Mouse (Mus musculus) brain, embryonic 14.5 days (tissue): Measurements from ENCODE around the gene Abcc1. TPM values are rescaled to one million over a fixed set of nuclear protein-coding genes. Genes with fewer than 3 reads are reported as not detected.

Source experiments
- DNase-seq: peaks from one replicate; pipeline ENCODE4 v3.0.0-alpha.2; 2011; ENCODE audit warnings: low read depth
- CTCF ChIP-seq: fragments of 200-500 bp; IDR thresholded peaks from 2 replicates; pipeline ENCODE4 v1.5.1; 2012; ENCODE audit warnings: inconsistent platforms, mild to moderate bottlenecking, moderate library complexity, borderline replicate concordance; ENCODE audit not compliant: insufficient read depth, insufficient read length; ENCODE audit errors: extremely low read depth
- POLR2A ChIP-seq: fragments of 200-500 bp; IDR thresholded peaks from 2 replicates; pipeline ENCODE4 v1.6.1; 2012; ENCODE audit warnings: mild to moderate bottlenecking, inconsistent platforms, borderline replicate concordance; ENCODE audit not compliant: poor library complexity, insufficient read depth, insufficient read length, severe bottlenecking; ENCODE audit errors: extremely low read depth
- polyA plus RNA-seq: library from polyadenylated mRNA; depleted of rRNA; stranded (reverse); fragments of >200 nt; gene quantifications from 2 replicates; pipeline ENCODE4 v1.2.3, GENCODE M21; 2012

Abcc1 gene
- polyA plus RNA-seq, 1 experiment: 12.4 TPM

DNA sequence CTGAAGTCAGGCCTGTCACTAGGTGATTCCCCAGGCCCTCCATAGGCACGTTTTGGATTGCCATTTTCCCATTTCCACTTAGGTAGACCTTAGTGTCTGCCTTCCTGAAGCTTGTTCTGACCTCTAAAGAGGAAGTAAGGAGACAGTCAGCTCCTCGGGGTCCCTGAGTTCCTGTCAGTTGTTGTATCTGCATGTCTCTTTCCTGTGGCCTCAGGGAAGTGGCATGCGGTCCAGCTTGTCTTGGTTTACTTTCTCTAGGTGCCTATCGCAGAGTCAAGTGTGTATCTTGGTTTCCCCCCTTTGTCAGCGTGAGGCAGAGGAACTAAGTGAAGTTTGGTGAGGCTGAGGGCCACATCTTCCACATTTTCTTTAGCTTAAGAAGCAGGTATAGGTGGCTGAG, 17.3 kb downstream of the Abcc1 start:
- TF ChIP-seq CTCF: no peak
- no peak for TF ChIP-seq POLR2A
- DNase-seq: no peak

DNA sequence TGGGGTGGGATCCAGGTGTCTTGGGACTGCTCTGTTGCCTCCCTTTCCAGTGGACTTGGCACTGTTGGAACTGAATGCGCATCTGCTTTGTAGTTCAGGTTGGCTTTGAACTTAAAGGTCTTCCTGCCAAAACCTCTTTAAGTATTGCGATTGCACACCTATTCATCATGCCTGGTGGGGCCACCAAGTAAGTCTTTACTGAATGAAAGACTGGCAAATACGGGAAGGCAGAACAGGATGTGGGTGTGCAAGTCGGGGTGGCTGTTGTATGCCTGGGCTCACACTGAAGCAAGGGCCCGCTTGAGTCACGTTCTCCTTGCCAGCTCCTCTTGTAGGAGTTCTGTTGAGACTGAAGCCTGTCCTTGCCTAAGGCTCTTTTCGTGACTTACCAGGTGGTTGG, 18.5 kb downstream of the Abcc1 start:
- DNase-seq: no peak
- TF ChIP-seq POLR2A (no peak), CTCF (no peak)

DNA sequence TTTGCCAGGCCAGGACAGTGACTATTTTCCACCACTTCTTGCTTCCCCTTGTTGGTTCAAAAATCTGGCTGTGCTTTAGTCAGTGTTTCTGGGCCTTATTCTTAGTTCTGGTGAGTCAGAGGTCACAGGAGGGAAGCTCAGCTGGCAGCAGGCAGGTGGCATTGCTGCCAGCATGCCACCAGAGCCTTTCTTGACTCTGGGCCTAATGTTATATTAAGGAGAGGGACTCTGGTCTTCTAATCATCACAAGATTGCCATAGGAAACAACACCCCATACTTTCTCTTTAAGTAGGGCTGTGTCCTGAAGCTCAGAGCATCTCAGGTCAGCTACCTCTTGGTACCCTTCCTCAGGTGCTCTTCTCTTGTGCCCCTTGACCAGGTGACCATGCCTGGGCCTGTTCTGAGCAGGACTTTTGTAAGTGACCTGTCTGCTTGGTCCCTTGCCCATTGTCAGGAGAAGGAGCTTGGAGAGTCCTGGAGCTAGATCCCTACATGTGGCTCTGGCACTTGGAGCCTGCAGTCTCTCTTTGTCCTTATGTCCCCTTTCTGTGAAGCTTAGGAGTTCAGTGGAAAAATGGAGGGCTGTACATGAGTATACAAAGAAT, 19.8 kb downstream of the Abcc1 start:
- no peak for TF ChIP-seq CTCF
- TF ChIP-seq POLR2A: no peak
- no peak for DNase-seq

DNA sequence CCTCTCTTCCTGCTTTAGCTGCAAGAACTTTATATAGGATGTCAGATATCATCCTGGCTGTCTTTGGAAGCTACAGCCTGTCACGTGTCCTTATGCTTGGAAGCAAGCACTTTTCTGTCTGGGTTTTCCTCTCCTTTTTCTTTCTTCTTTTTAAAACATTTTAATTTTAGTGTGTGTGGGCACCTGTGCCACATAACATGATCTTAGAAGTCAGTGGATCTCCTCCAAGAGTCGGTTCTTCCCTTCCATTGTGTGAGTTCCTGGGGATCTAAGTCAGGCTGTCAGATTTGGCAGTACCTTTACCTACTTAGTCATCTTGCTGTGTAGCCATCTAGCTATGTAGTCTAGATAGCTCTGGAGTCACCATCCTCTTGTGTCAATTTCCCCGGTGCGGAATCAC, 37.9 kb downstream of the Abcc1 start:
- no peak for TF ChIP-seq POLR2A
- TF ChIP-seq CTCF: no peak
- no peak for DNase-seq

DNA sequence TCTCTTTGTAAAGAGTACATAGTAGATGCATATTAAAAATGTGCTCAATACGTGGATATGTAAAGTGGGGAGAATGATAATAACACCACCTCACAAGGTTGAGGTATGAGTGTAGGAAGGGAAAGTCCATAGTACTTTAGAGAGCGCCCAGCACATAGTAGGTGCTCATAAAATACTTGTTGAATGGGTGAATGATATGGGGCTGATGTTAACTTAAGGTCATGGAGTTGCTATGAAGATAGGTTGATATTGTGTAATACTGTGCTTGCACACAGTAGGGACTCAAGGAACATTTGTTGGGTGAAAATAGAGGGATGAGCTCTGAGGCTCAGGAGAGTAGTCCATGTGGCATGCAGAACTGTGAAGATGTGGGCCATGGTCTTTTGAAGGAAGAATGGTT, 42.1 kb downstream of the Abcc1 start:
- TF ChIP-seq POLR2A: no peak
- no peak for TF ChIP-seq CTCF
- no peak for DNase-seq

DNA sequence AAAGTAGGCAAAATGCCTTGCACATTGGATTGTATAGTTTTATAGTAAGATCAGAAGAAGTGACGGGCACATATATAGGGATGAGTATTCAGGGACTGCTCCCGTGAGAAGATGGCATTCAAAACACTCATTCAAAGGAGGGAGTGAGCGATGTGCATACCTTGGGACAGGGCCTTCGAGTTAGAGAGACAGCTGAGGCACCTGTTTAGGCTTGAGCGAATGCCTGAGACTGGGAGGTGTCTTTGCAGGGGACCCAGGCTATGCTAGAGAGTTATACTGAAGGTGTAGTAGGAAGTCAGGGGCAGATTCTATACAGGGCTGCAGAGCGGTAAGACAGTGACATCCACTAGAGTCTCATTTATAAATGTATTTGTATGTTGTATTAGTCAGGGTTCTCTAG, 44.3 kb downstream of the Abcc1 start:
- TF ChIP-seq POLR2A (no peak), CTCF (no peak)
- no peak for DNase-seq

DNA sequence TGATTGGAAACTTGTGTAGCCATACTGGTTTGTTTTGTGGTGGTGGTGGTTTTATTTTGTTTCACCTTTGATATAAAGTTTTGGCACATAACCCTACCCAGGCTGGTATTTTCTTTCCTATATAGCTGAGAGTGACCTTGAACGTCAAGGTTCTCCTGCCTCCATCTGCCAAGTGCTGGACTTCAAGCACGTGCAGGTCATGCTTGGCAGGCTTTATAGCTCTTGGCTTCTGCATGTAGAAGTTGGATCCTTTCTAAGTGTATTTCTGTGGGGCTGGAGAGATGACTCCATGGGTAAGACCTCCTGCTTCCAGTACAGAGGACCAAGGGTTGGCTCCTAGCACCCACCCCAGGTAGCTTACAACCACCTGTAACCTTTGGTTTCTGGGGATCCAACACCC, 47.8 kb downstream of the Abcc1 start:
- DNase-seq: no peak
- TF ChIP-seq CTCF (no peak), POLR2A (no peak)

DNA sequence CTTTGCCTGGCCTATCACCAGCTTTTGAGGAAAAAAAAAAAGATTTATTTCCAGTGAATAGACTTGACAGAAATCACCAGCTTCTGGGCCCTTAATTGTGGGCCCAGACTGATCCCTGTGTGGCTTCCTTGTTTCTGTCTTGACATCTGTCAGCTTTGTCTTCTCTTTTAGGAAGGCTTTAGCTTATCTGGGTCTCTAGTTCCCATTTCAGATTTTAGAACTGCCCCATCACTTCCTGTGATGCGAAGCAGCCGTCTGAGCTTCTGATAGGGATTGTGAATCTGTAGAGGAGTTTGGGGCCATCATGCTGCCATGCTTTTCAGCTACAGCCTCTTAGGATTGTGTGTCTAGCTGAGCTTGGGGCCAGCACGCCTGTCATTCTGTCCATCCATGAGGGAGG, 48.4 kb downstream of the Abcc1 start:
- DNase-seq: no peak

DNA sequence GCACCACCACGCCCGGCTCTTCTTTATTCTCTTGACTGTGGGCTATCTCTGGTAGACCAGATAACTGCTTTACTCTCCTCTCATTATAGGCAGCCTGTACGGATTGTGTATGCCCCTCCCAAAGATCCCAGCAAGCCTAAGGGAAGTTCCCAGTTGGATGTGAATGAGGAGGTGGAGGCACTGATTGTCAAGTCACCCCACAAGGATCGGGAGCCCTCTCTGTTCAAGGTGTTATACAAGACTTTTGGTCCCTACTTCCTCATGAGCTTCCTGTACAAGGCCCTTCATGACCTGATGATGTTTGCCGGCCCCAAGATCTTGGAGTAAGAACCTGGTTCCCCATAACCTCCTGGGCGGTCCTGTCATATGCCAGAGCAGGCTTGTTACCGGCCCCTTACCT, 49.3 kb downstream of the Abcc1 start:
- DNase-seq: no peak
- no peak for TF ChIP-seq POLR2A
- no peak for TF ChIP-seq CTCF

More for the DNA sequence above, 48.4 kb downstream of the Abcc1 start:
- TF ChIP-seq POLR2A: no peak

DNA sequence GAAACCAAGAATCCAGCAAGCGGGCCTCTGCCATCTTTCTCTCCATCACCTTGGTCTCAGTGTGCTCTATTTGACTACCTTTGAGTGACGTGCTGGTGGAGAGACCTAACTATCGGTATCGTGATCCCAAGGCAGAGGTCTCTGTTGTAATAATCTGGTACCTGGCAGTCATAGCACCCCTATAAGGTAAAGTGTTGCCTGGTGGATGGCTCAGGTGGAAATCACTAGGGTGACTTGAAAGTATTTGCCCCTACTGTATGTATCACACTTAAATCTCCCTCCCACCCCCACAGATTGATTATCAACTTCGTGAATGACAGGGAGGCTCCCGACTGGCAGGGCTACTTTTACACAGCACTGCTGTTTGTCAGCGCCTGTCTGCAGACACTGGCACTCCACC, 49.8 kb downstream of the Abcc1 start:
- TF ChIP-seq CTCF (no peak), POLR2A (no peak)
- no peak for DNase-seq

DNA sequence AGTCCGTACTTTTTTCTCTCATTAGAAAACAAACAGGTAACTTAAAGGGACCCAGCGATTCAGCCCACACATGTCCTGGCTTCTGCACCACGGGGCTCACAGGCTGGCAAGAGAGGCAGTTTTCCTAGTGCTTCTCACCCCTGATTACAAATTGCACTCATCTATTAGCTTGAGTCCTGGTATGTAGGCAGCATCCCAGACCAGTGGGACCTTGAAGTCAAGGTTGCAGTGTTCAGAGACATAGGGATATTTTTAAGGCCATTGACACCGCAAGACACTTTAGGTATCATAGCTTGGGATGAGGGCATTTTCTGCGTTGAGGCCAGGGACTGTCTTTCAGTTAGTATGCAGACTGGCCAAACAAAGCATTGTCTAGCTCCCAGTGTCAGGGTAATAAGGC, 51.2 kb downstream of the Abcc1 start:
- DNase-seq: no peak
- TF ChIP-seq CTCF: no peak
- TF ChIP-seq POLR2A: no peak

DNA sequence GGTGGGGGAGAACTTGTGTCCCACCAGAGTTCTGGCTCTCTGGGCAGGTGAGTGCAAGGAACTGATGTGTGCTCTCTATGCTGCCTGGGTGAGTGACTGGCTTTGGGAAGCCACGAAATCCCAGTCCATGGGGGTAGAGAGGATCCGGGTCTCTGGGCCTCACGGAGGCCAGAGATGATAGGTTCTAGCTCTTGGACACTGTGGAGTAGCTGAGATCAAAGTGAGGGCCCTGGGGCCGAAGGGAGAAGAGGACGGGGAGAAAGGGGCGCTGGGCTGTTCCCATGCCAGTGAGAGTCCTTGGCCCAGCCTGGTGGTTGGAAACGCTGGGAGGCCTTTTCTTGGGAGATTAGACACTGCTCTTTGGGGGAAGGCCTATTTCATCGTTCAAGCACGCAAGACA, 53.8 kb downstream of the Abcc1 start:
- TF ChIP-seq POLR2A (no peak), CTCF (no peak)
- DNase-seq: no peak

DNA sequence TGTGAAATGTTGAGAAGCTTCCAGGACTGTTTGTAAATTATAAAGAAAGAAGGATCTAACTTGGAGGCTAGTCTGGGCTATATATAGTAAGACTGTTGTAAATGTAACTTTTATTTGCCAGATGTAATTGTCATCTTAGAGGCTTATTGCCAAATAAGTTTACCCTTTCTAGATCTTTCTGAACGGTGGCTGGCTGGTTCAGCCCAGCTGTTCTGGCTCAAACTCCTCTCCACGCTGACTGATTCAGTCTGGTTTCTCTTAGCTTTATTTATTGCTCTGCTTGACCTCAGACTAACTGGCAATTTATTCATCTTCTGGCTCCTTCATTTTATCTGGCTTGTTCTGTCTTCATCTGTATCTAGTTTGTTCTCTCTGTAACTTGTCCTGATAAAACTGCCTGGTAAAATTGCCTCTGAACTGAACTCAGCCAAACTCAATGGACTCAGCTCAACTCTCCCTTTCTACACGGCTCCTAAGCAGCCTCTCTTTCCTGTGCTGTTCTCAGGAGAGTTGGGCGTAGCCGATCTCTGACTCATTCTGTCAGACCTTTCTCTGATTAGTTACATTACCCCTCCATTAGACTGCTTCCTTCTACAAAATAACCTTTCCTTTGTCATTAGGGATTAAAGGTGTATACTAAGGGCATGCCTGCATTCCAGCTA, 55.7 kb downstream of the Abcc1 start:
- TF ChIP-seq CTCF: no peak
- TF ChIP-seq POLR2A: no peak
- no peak for DNase-seq

DNA sequence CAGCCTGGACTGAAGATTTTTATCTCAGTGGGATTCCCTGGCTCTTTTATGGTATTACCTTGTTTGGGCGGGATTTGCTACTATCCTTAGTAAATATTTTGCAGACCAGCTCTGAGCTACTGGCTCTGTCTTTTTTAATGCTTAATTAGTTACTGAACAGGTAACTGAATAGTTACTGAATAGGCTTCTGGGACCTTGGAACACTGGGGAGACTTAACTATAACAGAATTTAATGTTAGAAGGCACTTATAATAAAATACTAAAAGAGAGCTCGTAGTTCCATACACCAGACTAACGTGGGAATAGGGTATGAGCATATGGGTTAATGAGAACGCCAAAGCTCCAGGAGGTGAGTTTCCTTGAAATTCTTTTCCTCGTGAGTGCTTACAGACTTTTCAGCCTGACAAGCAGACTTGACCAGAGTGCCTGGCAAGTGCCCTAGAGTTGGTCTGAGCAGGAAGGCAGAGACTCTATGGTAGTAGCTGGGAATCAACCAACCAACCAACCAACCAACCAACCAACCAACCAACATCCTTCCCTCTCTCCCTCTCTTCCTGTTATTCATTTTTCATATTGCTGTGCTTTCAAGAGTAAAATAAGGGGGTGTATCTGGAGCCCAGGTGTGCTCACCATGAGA, 59.3 kb downstream of the Abcc1 start:
- DNase-seq: no peak
- TF ChIP-seq CTCF (no peak), POLR2A (no peak)
